Mouse (Mus musculus) kidney, postnatal 0 days (tissue): ENCODE data around the gene Cdkn2aipnl. TPM values are rescaled to one million over a fixed set of nuclear protein-coding genes. Genes with fewer than 3 reads are reported as not detected.

Source experiments
- ATAC-seq: fragments of 200-750 bp; cut with Nextera tagmentation; replicated peaks from 2 replicates; pipeline ENCODE4 v1.8.0; 2017; ENCODE audit warnings: low read depth, moderate number of reproducible peaks, moderate TSS enrichment, moderate library complexity; ENCODE audit not compliant: low FRiP score
- DNase-seq: peaks from one replicate; pipeline ENCODE4 v3.0.0-alpha.2; 2016; ENCODE audit warnings: low spot score
- H3K27ac ChIP-seq: fragments of 300-500 bp; sonication (generic); 2 replicates; pipeline ENCODE4 v1.5.1; 2014; ENCODE audit warnings: mild to moderate bottlenecking
- H3K27me3 ChIP-seq: fragments of 300-500 bp; sonication (generic); 2 replicates; pipeline ENCODE4 v1.6.1; 2014; ENCODE audit warnings: low read length, mixed read lengths; ENCODE audit not compliant: insufficient read depth
- H3K36me3 ChIP-seq: fragments of 300-500 bp; sonication (generic); 2 replicates; pipeline ENCODE4 v1.6.1; 2014; ENCODE audit warnings: low read length, mixed read lengths; ENCODE audit not compliant: insufficient read depth
- H3K4me1 ChIP-seq: fragments of 300-500 bp; sonication (generic); replicated peaks from 2 replicates; pipeline ENCODE4 v1.6.1; 2014; ENCODE audit warnings: antibody characterized with exemption, low read length, mixed read lengths; ENCODE audit not compliant: insufficient read depth
- H3K4me2 ChIP-seq: fragments of 300-500 bp; sonication (generic); 2 replicates; pipeline ENCODE4 v1.6.1; 2014; ENCODE audit warnings: mild to moderate bottlenecking, low read length, moderate library complexity, mixed read lengths
- H3K4me3 ChIP-seq: fragments of 300-500 bp; sonication (generic); replicated peaks from 2 replicates; pipeline ENCODE4 v1.5.1; 2014; ENCODE audit warnings: low read depth, low read length
- H3K9ac ChIP-seq: fragments of 300-500 bp; sonication (generic); 2 replicates; pipeline ENCODE4 v1.6.1; 2014; ENCODE audit warnings: low read depth, low read length
- H3K9me3 ChIP-seq: fragments of 300-500 bp; sonication (generic); replicated peaks from 2 replicates; pipeline ENCODE4 v1.6.1; 2016; ENCODE audit warnings: low read length, inconsistent platforms, mixed read lengths
- CTCF ChIP-seq: IDR thresholded peaks from 2 replicates; pipeline ENCODE4 v1.5.1; 2016; ENCODE audit warnings: antibody characterized with exemption, low read depth, mild to moderate bottlenecking, moderate library complexity
- WGBS: fragments of 180-500 bp; shearing (Covaris S2); extraction: QIAGEN DNeasy Blood & Tissue Kit; methylation state at CpG from one replicate; pipeline ENCODE4 v1.1.7; 2014; 5-methylcytosine and 5-hydroxymethylcytosine counted together
- polyA plus RNA-seq: library from polyadenylated mRNA; unstranded; fragments of >200 nt; fragmentation: Nextera tagmentation; extraction: Ambion mirVana; gene quantifications from 2 replicates; pipeline ENCODE4 v1.2.1, GENCODE M21; 2015

Gene Cdkn2aipnl
- polyA plus RNA-seq, 1 experiment from 2014 or later = 70.8 TPM

- Histone ChIP-seq H3K36me3 (no peaks in the 10 kb centered on the region), H3K4me2 (no peak overlapping the region), H3K27me3 (no peaks in the 10 kb centered on the region), H3K9me3 (no peaks in the 10 kb centered on the region), H3K4me1 (no peaks in the 10 kb centered on the region), H3K27ac (no peak overlapping the region), H3K9ac (no peak overlapping the region), H3K4me3 (no peak overlapping the region)
- ATAC-seq = no peak
- WGBS = 94% methylated on average over 1 of the region's 1 CpGs
- no peak for TF ChIP-seq CTCF
- DNase-seq = no peak
Observed at GRCm38 (mm10) chr11:51926385-51926784, 41.1 kb upstream of the Cdkn2aipnl start.

GRCm38 (mm10) chr11:51927106-51927505 is 40.4 kb upstream of the Cdkn2aipnl start:
- Histone ChIP-seq H3K4me2 (no peak overlapping the region), H3K9me3 (no peaks in the 10 kb centered on the region), H3K27me3 (no peaks in the 10 kb centered on the region), H3K9ac (no peak overlapping the region), H3K4me3 (no peak overlapping the region), H3K27ac (no peak overlapping the region), H3K36me3 (no peaks in the 10 kb centered on the region), H3K4me1 (no peaks in the 10 kb centered on the region)
- ATAC-seq = no peak
- no peak for TF ChIP-seq CTCF
- WGBS = 54% methylated on average over 2 of the region's 2 CpGs
- DNase-seq = no peak

GRCm38 (mm10) chr11:51931138-51931537 is 36.3 kb upstream of the Cdkn2aipnl start:
- no peak overlapping the region for H3K4me3 ChIP-seq
- no peaks in the 10 kb centered on the region for H3K36me3 ChIP-seq
- TF ChIP-seq CTCF = no peak
- H3K27me3 ChIP-seq = no peaks in the 10 kb centered on the region
- 95% methylated on average over 1 of the region's 1 CpGs for whole genome bisulfite sequencing
- H3K9ac ChIP-seq = no peak overlapping the region
- no peaks in the 10 kb centered on the region for H3K4me1 ChIP-seq
- DNase-seq = no peak
- H3K4me2 ChIP-seq = no peak overlapping the region
- H3K27ac ChIP-seq = no peak overlapping the region
- H3K9me3 ChIP-seq = no peaks in the 10 kb centered on the region
- no peak for ATAC-seq

GRCm38 (mm10) chr11:51931790-51932189 is 35.7 kb upstream of the Cdkn2aipnl start:
- H3K27me3 ChIP-seq = no peaks in the 10 kb centered on the region
- WGBS = 73% methylated on average over 9 of the region's 9 CpGs
- DNase-seq (no peak), ATAC-seq (no peak)
- H3K4me2 ChIP-seq = no peak overlapping the region
- H3K27ac ChIP-seq = no peak overlapping the region
- H3K9me3 ChIP-seq = no peaks in the 10 kb centered on the region
- H3K9ac ChIP-seq = no peak overlapping the region
- no peaks in the 10 kb centered on the region for H3K4me1 ChIP-seq
- no peak for TF ChIP-seq CTCF
- H3K36me3 ChIP-seq = no peaks in the 10 kb centered on the region
- no peak overlapping the region for H3K4me3 ChIP-seq

GRCm38 (mm10) chr11:51934230-51934629 is 33.2 kb upstream of the Cdkn2aipnl start:
- Histone ChIP-seq H3K27ac (no peak overlapping the region), H3K4me1 (no peaks in the 10 kb centered on the region), H3K9ac (no peak overlapping the region), H3K4me3 (no peak overlapping the region), H3K36me3 (no peaks in the 10 kb centered on the region), H3K4me2 (no peak overlapping the region), H3K9me3 (no peaks in the 10 kb centered on the region), H3K27me3 (no peaks in the 10 kb centered on the region)
- no peak for TF ChIP-seq CTCF
- ATAC-seq (no peak), DNase-seq (no peak)
- 76% methylated on average over 3 of the region's 3 CpGs for WGBS

GRCm38 (mm10) chr11:51935636-51936434 is 31.6 kb upstream of the Cdkn2aipnl start:
- DNase-seq (no peak), ATAC-seq (no peak)
- Histone ChIP-seq H3K27me3 (no peaks in the 10 kb centered on the region), H3K9me3 (no peaks in the 10 kb centered on the region), H3K4me1 (no peaks in the 10 kb centered on the region), H3K4me2 (no peak overlapping the region), H3K27ac (no peak overlapping the region), H3K9ac (no peak overlapping the region), H3K36me3 (no peaks in the 10 kb centered on the region), H3K4me3 (no peak overlapping the region)
- TF ChIP-seq CTCF = no peak
- 59% methylated on average over 5 of the region's 5 CpGs for WGBS
